Mouse (Mus musculus) spleen, postnatal 4 days (tissue): ENCODE results near the gene Swsap1.

Experiments used
- DNase-seq, 2 experiments: peaks; one replicate each; pipeline ENCODE4 v3.0.0; 2022; ENCODE audit warnings: low spot score in 2 of 2

Swsap1 gene

GRCm38 (mm10) chr9:21962416-21963059 is 7.0 kb downstream of the Swsap1 start:
- peak; percentile 95 for DNase-seq

- peak; percentile 86 to 90 for DNase-seq
These were observed 7.9 kb downstream of the Swsap1 start, which contains the start of gene Epor for GRCm38 (mm10) chr9:21963417-21963816. Gene Epor, minus strand, starts transcription at chr9:21963506.

- no peak for DNase-seq
These were observed 13.3 kb downstream of the Swsap1 start for GRCm38 (mm10) chr9:21968883-21969282.

GRCm38 (mm10) chr9:21969304-21969703 is 13.7 kb downstream of the Swsap1 start:
- no peak for DNase-seq

GRCm38 (mm10) chr9:21976626-21977175 is 21.1 kb downstream of the Swsap1 start:
- DNase-seq, result no peak

- no peak for DNase-seq
These were observed 21.8 kb downstream of the Swsap1 start for GRCm38 (mm10) chr9:21977331-21977730.

- peak; percentile 59 to 88 for DNase-seq
These were observed 22.4 kb downstream of the Swsap1 start for GRCm38 (mm10) chr9:21977972-21978371.

- no peak for DNase-seq
These were observed 23.0 kb downstream of the Swsap1 start for GRCm38 (mm10) chr9:21978398-21979128.

GRCm38 (mm10) chr9:21983911-21984310 is 28.4 kb downstream of the Swsap1 start:
- DNase-seq, result no peak

- no peak for DNase-seq
These were observed 32.2 kb downstream of the Swsap1 start for GRCm38 (mm10) chr9:21987592-21988342.

GRCm38 (mm10) chr9:21988421-21989101 is 33.0 kb downstream of the Swsap1 start:
- DNase-seq, result no peak

GRCm38 (mm10) chr9:21989230-21990110 is 33.9 kb downstream of the Swsap1 start, which contains the start of gene Rgl3:
Gene Rgl3, minus strand, starts transcription at chr9:21989446.
- DNase-seq, result no peak

GRCm38 (mm10) chr9:21992227-21992626 is 36.7 kb downstream of the Swsap1 start:
- DNase-seq, result no peak

- no peak for DNase-seq
These were observed 40.8 kb downstream of the Swsap1 start for GRCm38 (mm10) chr9:21996178-21996867.

GRCm38 (mm10) chr9:22000296-22000695 is 44.7 kb downstream of the Swsap1 start:
- no peak for DNase-seq

- no peak for DNase-seq
These were observed 46.1 kb downstream of the Swsap1 start for GRCm38 (mm10) chr9:22001633-22002032.

- peak; percentile 97 to 98 for DNase-seq
These were observed 46.9 kb downstream of the Swsap1 start, which contains the start of the genes Ccdc151 and Prkcsh for GRCm38 (mm10) chr9:22002194-22003162. Gene Ccdc151, minus strand, starts transcription at chr9:22002634. Gene Prkcsh, plus strand, starts transcription at chr9:22002806.

GRCm38 (mm10) chr9:22003163-22003554 is 47.6 kb downstream of the Swsap1 start:
- DNase-seq, result peak in 1 of 2 experiments; percentile 44

- no peak for DNase-seq
These were observed 49.0 kb downstream of the Swsap1 start for GRCm38 (mm10) chr9:22004546-22004945.
